Mouse (Mus musculus) spleen, adult 2 months (tissue): ENCODE data around the gene Mtr. TPM values are rescaled to one million over a fixed set of nuclear protein-coding genes. Genes with fewer than 3 reads are reported as not detected.

ENCODE experiments used
- DNase-seq, 2 experiments: peaks; one replicate each; pipeline versions ENCODE4 v3.0.0 to v3.0.0-alpha.2; 2012 to 2021; ENCODE audit warnings: low spot score in 2 of 2, low read depth in 1 of 2
- H3K27ac ChIP-seq: fragments of 200-500 bp; 2 replicates; pipeline ENCODE4 v1.5.1; 2012; ENCODE audit warnings: low read length, inconsistent platforms; ENCODE audit not compliant: insufficient read depth
- H3K27me3 ChIP-seq: fragments of 200-500 bp; 2 replicates; pipeline ENCODE4 v1.6.1; 2012; ENCODE audit warnings: mild to moderate bottlenecking, moderate library complexity, low read length, inconsistent platforms; ENCODE audit not compliant: control insufficient read depth, insufficient read depth
- H3K36me3 ChIP-seq: fragments of 200-500 bp; 2 replicates; pipeline ENCODE4 v1.6.1; 2012; ENCODE audit warnings: mild to moderate bottlenecking, low read length, inconsistent platforms; ENCODE audit not compliant: control insufficient read depth, insufficient read depth
- H3K4me1 ChIP-seq: fragments of 200-500 bp; 2 replicates; pipeline ENCODE4 v1.6.1; 2011; ENCODE audit warnings: inconsistent platforms; ENCODE audit not compliant: control insufficient read depth, insufficient read depth, insufficient read length
- H3K4me3 ChIP-seq: fragments of 200-500 bp; 2 replicates; pipeline ENCODE4 v1.5.1; 2011; ENCODE audit warnings: mild to moderate bottlenecking, inconsistent platforms; ENCODE audit not compliant: insufficient read depth, insufficient read length; ENCODE audit errors: extremely low read depth
- CTCF ChIP-seq: fragments of 200-500 bp; IDR thresholded peaks from 2 replicates; pipeline ENCODE4 v1.5.1; 2011; ENCODE audit warnings: mild to moderate bottlenecking, inconsistent platforms; ENCODE audit not compliant: insufficient read depth, insufficient read length, insufficient replicate concordance; ENCODE audit errors: extremely low read depth
- POLR2A ChIP-seq: fragments of 200-500 bp; IDR thresholded peaks from 2 replicates; pipeline ENCODE4 v1.6.1; 2011; ENCODE audit warnings: low read depth, low read length, inconsistent platforms
- WGBS: fragments of 180-500 bp; shearing (Covaris S2); methylation state at CpG from one replicate; pipeline ENCODE4 v1.1.7; 2018; 5-methylcytosine and 5-hydroxymethylcytosine counted together
- polyA plus RNA-seq: library from polyadenylated mRNA; depleted of rRNA; stranded (reverse); fragments of >200 nt; gene quantifications from 2 replicates; pipeline ENCODE4 v1.2.3, GENCODE M21; 2012

Gene Mtr
- polyA plus RNA-seq, 1 experiment: 7.5 TPM

- TF ChIP-seq POLR2A (no peak), CTCF (no peak)
- no peak for DNase-seq
- H3K4me3 ChIP-seq: no peak overlapping the region
- H3K36me3 ChIP-seq: no peaks in the 10 kb centered on the region
- 74% methylated on average over 7 of the region's 7 CpGs for WGBS
- no peaks in the 10 kb centered on the region for H3K4me1 ChIP-seq
- H3K27ac ChIP-seq: no peak overlapping the region
- no peaks in the 10 kb centered on the region for H3K27me3 ChIP-seq
Measured at GRCm38 (mm10) chr13:12290700-12291099, 32.8 kb upstream of the Mtr start.

- Histone ChIP-seq H3K27ac (no peak overlapping the region), H3K4me1 (no peaks in the 10 kb centered on the region), H3K4me3 (no peak overlapping the region), H3K27me3 (no peaks in the 10 kb centered on the region), H3K36me3 (no peaks in the 10 kb centered on the region)
- 94% methylated on average over 11 of the region's 11 CpGs for WGBS
- TF ChIP-seq POLR2A (no peak), CTCF (no peak)
- DNase-seq: no peak
Measured at GRCm38 (mm10) chr13:12284528-12284927, 26.6 kb upstream of the Mtr start.

- Histone ChIP-seq H3K27me3 (no peaks in the 10 kb centered on the region), H3K4me1 (no peaks in the 10 kb centered on the region), H3K27ac (no peak overlapping the region), H3K4me3 (no peak overlapping the region), H3K36me3 (no peaks in the 10 kb centered on the region)
- no peak for DNase-seq
- 82% methylated on average over 3 of the region's 3 CpGs for WGBS
- TF ChIP-seq POLR2A (no peak), CTCF (no peak)
Measured at GRCm38 (mm10) chr13:12283826-12284225, 25.9 kb upstream of the Mtr start.

GRCm38 (mm10) chr13:12274721-12275120 lies 16.8 kb upstream of the Mtr start:
- Histone ChIP-seq H3K4me3 (no peak overlapping the region), H3K27me3 (no peaks in the 10 kb centered on the region), H3K36me3 (no peaks in the 10 kb centered on the region), H3K4me1 (no peaks in the 10 kb centered on the region), H3K27ac (no peak overlapping the region)
- DNase-seq: no peak
- TF ChIP-seq POLR2A (no peak), CTCF (no peak)
- 79% methylated on average over 6 of the region's 6 CpGs for WGBS

- WGBS: 86% methylated on average over 4 of the region's 4 CpGs
- H3K27ac ChIP-seq: no peak overlapping the region
Measured at GRCm38 (mm10) chr13:12274220-12274619, 16.3 kb upstream of the Mtr start.

GRCm38 (mm10) chr13:12272953-12273352 lies 15.0 kb upstream of the Mtr start:
- H3K4me3 ChIP-seq: no peak overlapping the region
- DNase-seq: peak in 1 of 2 experiments; percentile 13
- H3K27me3 ChIP-seq: no peaks in the 10 kb centered on the region
- no peaks in the 10 kb centered on the region for H3K36me3 ChIP-seq
- TF ChIP-seq POLR2A (no peak), CTCF (peak; percentile 23; the same call in 1 of the 2 replicates)
- H3K27ac ChIP-seq: no peak overlapping the region
- no peaks in the 10 kb centered on the region for H3K4me1 ChIP-seq
- WGBS: 55% methylated on average over 3 of the region's 3 CpGs

More at GRCm38 (mm10) chr13:12274220-12274619, 16.3 kb upstream of the Mtr start:
- no peak for TF ChIP-seq CTCF
- no peak for TF ChIP-seq POLR2A
- Histone ChIP-seq H3K4me1 (no peaks in the 10 kb centered on the region), H3K27me3 (no peaks in the 10 kb centered on the region), H3K4me3 (no peak overlapping the region), H3K36me3 (no peaks in the 10 kb centered on the region)
- no peak for DNase-seq

GRCm38 (mm10) chr13:12267971-12268370 lies 10.1 kb upstream of the Mtr start:
- no peaks in the 10 kb centered on the region for H3K36me3 ChIP-seq
- no peak overlapping the region for H3K27ac ChIP-seq
- TF ChIP-seq CTCF (no peak), POLR2A (no peak)
- no peaks in the 10 kb centered on the region for H3K27me3 ChIP-seq
- H3K4me3 ChIP-seq: no peak overlapping the region
- DNase-seq: no peak
- H3K4me1 ChIP-seq: no peaks in the 10 kb centered on the region
- WGBS: 92% methylated on average over 3 of the region's 3 CpGs

GRCm38 (mm10) chr13:12267097-12267496 lies 9.2 kb upstream of the Mtr start:
- DNase-seq: no peak
- Histone ChIP-seq H3K4me1 (no peaks in the 10 kb centered on the region), H3K4me3 (no peak overlapping the region), H3K36me3 (no peaks in the 10 kb centered on the region), H3K27me3 (no peaks in the 10 kb centered on the region), H3K27ac (no peak overlapping the region)
- TF ChIP-seq POLR2A: no peak
- peak; percentile 8; the same call in 1 of the 2 replicates for TF ChIP-seq CTCF
- 82% methylated on average over 3 of the region's 3 CpGs for WGBS
